Mouse (Mus musculus) R1 (cell line): Measurements from ENCODE around the gene Slc6a3.

Experiments used
- DNase-seq: peaks from one replicate; pipeline ENCODE4 v3.0.0-alpha.2; 2018; ENCODE audit warnings: low read depth, low spot score

The Slc6a3 gene

GRCm38 (mm10) chr13:73591488-73591887, 54.9 kb downstream of the Slc6a3 start:
- no peak for DNase-seq

DNA sequence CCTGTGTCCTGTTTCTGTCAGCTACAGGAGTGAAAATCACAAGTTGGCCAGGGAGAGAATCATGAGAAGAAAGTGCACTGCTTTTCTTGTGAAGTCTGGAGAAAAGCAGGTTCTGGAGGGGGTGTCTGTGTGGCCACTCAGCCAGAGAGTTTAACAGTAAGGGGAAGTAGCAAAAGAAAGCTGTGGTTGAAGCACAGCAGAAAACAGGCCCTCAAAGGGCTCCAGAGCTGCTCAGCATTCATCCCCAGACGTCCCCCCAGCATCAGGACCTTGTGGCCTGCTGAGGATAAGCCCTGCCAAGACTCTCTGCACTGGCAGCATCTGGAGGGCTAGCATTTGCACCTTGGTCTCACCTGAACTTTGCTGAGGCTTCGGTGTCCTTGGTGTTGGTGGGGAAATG, 56.0 kb downstream of the Slc6a3 start:
- no peak for DNase-seq

DNA sequence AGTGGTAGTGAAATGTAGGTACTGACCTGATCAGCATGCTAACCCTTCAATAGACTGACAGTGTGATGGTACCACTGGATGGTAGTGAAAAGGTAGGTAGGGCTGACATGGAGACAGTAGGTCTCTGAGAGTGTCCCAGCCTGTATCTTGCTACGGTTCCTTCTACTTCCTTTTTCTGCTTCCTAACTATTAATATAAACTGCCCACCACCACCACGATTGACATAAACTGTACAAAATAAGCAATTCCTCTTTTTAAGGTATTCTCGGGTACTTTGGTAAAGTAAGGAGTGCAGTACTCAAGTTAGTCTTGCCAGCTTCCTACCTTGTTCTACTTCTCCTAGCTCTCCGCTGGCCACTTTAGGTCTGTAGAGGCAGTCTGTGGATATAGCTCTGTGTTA, 59.7 kb downstream of the Slc6a3 start:
- DNase-seq, result no peak

DNA sequence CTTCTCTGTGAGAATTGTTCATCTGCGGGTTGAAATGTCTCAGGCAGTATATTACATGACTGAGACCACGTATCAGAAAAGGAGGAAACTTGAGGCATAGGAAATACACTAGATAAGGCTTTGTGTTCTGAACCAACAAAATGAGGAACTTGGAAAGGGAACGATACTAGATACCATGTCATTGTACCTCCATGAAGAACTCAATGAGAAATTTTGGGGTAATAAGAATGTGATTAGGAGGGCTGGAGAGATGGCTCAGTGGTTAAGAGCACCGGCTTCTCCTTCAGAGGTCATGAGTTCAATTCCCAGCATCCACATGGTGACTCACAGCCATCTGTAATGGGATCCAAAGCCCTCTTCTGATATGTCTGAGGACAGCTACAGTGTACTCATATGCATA, 63.7 kb downstream of the Slc6a3 start:
- DNase-seq, result no peak

DNA sequence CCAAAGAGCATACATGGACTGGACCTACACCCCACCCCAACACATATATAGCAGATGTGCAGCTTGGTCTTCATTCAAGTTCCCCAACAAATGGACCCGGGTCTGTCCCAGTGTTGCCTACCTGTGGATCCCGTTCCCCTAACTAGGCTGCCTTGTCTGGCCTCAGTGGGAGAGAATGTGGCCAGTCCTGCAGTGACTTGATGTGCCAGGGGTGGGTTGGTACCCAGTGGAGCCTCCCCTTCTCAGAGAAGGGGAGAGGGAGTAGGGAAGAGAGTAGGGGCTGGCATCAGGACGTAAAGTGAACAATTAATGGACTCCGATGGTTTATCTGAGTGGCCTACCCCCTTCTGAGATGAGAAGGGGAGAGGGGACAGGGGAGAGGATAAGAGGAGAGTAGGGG, 66.5 kb downstream of the Slc6a3 start:
- no peak for DNase-seq

GRCm38 (mm10) chr13:73603522-73604155, 67.1 kb downstream of the Slc6a3 start, which contains the start of gene Clptm1l:
Gene Clptm1l (plus strand): TSS chr13:73604006.
- DNase-seq, result peak; percentile 91

- DNase-seq, result peak; percentile 43
Observed at GRCm38 (mm10) chr13:73604156-73604957, 67.8 kb downstream of the Slc6a3 start.

- DNase-seq, result no peak
Observed at GRCm38 (mm10) chr13:73618406-73618805, 81.9 kb downstream of the Slc6a3 start.

DNA sequence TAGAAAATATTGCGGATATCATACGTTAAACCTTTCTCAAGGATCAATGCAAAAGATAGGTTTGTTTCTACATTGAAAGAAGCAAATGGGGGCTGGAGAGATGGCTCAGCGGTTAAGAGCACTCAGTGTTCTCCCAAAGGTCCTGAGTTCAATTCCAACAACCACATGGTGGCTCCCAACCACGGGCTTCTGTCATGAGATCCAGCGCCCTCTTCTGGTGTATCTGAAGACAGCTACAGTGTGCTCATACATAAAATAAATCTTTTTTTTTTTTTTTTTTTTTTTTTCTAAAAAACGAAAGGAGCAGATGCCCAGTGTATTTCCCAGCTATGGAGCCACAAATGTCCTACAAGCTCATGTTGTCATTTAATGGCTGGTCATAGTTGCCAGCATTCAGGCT, 84.1 kb downstream of the Slc6a3 start:
- DNase-seq, result peak; percentile 77

DNA sequence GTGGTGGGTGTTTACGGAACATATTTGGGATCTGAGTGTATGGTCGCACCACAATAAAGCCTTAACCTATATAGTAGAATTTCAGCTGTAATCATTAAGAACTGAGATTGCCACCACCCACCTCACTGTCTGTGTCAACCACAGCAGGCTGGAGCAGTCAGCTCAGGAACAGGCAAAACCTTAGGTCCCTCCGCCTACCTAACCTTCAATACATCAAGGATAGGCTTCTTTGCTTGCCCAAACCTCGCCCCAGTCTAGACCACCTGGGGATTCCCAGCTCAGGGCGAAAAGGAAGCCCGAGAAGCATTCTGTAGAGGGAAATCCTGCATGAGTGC, 89.8 kb downstream of the Slc6a3 start:
- DNase-seq, result no peak

GRCm38 (mm10) chr13:73626745-73627549, 90.4 kb downstream of the Slc6a3 start, which contains the start of gene Tert:
Gene Tert (plus strand): TSS chr13:73626911.
- DNase-seq, result peak; percentile 97
